Mouse (Mus musculus): ENCODE measurements around the gene Cdhr4. TPM values are rescaled to one million over a fixed set of nuclear protein-coding genes. Genes with fewer than 3 reads are reported as not detected.

Cdhr4 gene
- polyA plus RNA-seq (2012; rRNA removed) = 6.1 and 6.7 TPM in 2 replicates

GRCm38 (mm10) chr9:107992197-107992596, at the start of gene Cdhr4:
Gene Cdhr4, plus strand, starts transcription at chr9:107992497.
- no peak for DNase-seq (ENCODE audit: low read depth)
- no peak for TF ChIP-seq POLR2A (IDR thresholded peaks at IDR 0.05; ENCODE audit: borderline replicate concordance, extremely low read depth, insufficient read depth, insufficient read length, poor library complexity, severe bottlenecking)
- no peak for TF ChIP-seq CTCF (IDR thresholded peaks at IDR 0.05; ENCODE audit: borderline replicate concordance, extremely low read depth, insufficient read depth, insufficient read length)

GRCm38 (mm10) chr9:107947241-107948194, 44.8 kb upstream of the Cdhr4 start:
- no peak for TF ChIP-seq POLR2A (IDR thresholded peaks at IDR 0.05; ENCODE audit: borderline replicate concordance, extremely low read depth, insufficient read depth, insufficient read length, poor library complexity, severe bottlenecking)
- TF ChIP-seq CTCF (IDR thresholded peaks at IDR 0.05; ENCODE audit: borderline replicate concordance, extremely low read depth, insufficient read depth, insufficient read length) = no peak
- no peak for DNase-seq (ENCODE audit: low read depth)

- no peak for DNase-seq (ENCODE audit: low read depth)
- TF ChIP-seq CTCF (IDR thresholded peaks at IDR 0.05; ENCODE audit: borderline replicate concordance, extremely low read depth, insufficient read depth, insufficient read length) (no peak), POLR2A (IDR thresholded peaks at IDR 0.05; ENCODE audit: borderline replicate concordance, extremely low read depth, insufficient read depth, insufficient read length, poor library complexity, severe bottlenecking) (no peak)
Observed at GRCm38 (mm10) chr9:107949184-107949921, 42.9 kb upstream of the Cdhr4 start.

- no peak for DNase-seq (ENCODE audit: low read depth)
- TF ChIP-seq CTCF (IDR thresholded peaks at IDR 0.05; ENCODE audit: borderline replicate concordance, extremely low read depth, insufficient read depth, insufficient read length) (no peak), POLR2A (IDR thresholded peaks at IDR 0.05; ENCODE audit: borderline replicate concordance, extremely low read depth, insufficient read depth, insufficient read length, poor library complexity, severe bottlenecking) (no peak)
Observed at GRCm38 (mm10) chr9:107949922-107950235, 42.4 kb upstream of the Cdhr4 start, which contains the start of gene Traip. Gene Traip, plus strand, starts transcription at chr9:107950136.

GRCm38 (mm10) chr9:107950460-107951355, 41.6 kb upstream of the Cdhr4 start:
- peak; percentile 97 for DNase-seq (ENCODE audit: low read depth)
- TF ChIP-seq CTCF (IDR thresholded peaks at IDR 0.05; ENCODE audit: borderline replicate concordance, extremely low read depth, insufficient read depth, insufficient read length) (no peak), POLR2A (IDR thresholded peaks at IDR 0.05; ENCODE audit: borderline replicate concordance, extremely low read depth, insufficient read depth, insufficient read length, poor library complexity, severe bottlenecking) (peak; percentile 40; the same call in 1 of the 2 replicates)

- DNase-seq (ENCODE audit: low read depth) = no peak
- no peak for TF ChIP-seq CTCF (IDR thresholded peaks at IDR 0.05; ENCODE audit: borderline replicate concordance, extremely low read depth, insufficient read depth, insufficient read length)
- no peak for TF ChIP-seq POLR2A (IDR thresholded peaks at IDR 0.05; ENCODE audit: borderline replicate concordance, extremely low read depth, insufficient read depth, insufficient read length, poor library complexity, severe bottlenecking)
Observed at GRCm38 (mm10) chr9:107955613-107956289, 36.5 kb upstream of the Cdhr4 start.

- no peak for TF ChIP-seq CTCF (IDR thresholded peaks at IDR 0.05; ENCODE audit: borderline replicate concordance, extremely low read depth, insufficient read depth, insufficient read length)
- no peak for TF ChIP-seq POLR2A (IDR thresholded peaks at IDR 0.05; ENCODE audit: borderline replicate concordance, extremely low read depth, insufficient read depth, insufficient read length, poor library complexity, severe bottlenecking)
- peak; percentile 62 for DNase-seq (ENCODE audit: low read depth)
Observed at GRCm38 (mm10) chr9:107957141-107957540, 35.2 kb upstream of the Cdhr4 start.

GRCm38 (mm10) chr9:107959896-107960295, 32.4 kb upstream of the Cdhr4 start:
- TF ChIP-seq POLR2A (IDR thresholded peaks at IDR 0.05; ENCODE audit: borderline replicate concordance, extremely low read depth, insufficient read depth, insufficient read length, poor library complexity, severe bottlenecking) (no peak), CTCF (IDR thresholded peaks at IDR 0.05; ENCODE audit: borderline replicate concordance, extremely low read depth, insufficient read depth, insufficient read length) (no peak)
- peak; percentile 36 for DNase-seq (ENCODE audit: low read depth)

- TF ChIP-seq CTCF (IDR thresholded peaks at IDR 0.05; ENCODE audit: borderline replicate concordance, extremely low read depth, insufficient read depth, insufficient read length) = no peak; the same call in 1 of the 2 replicates
- no peak for TF ChIP-seq POLR2A (IDR thresholded peaks at IDR 0.05; ENCODE audit: borderline replicate concordance, extremely low read depth, insufficient read depth, insufficient read length, poor library complexity, severe bottlenecking)
- no peak for DNase-seq (ENCODE audit: low read depth)
Observed at GRCm38 (mm10) chr9:107960928-107961327, 31.4 kb upstream of the Cdhr4 start.

- TF ChIP-seq POLR2A (IDR thresholded peaks at IDR 0.05; ENCODE audit: borderline replicate concordance, extremely low read depth, insufficient read depth, insufficient read length, poor library complexity, severe bottlenecking) (no peak), CTCF (IDR thresholded peaks at IDR 0.05; ENCODE audit: borderline replicate concordance, extremely low read depth, insufficient read depth, insufficient read length) (no peak)
- DNase-seq (ENCODE audit: low read depth) = peak; percentile 87
Observed at GRCm38 (mm10) chr9:107961351-107961762, 30.9 kb upstream of the Cdhr4 start.

Data from brain, embryonic 14.5 days (tissue).